Mouse (Mus musculus) heart, embryonic 11.5 days (tissue): ENCODE results near the gene Trim50. TPM values are rescaled to one million over a fixed set of nuclear protein-coding genes. Genes with fewer than 3 reads are reported as not detected.

Experiments used
- ATAC-seq: fragments of 200-750 bp; cut with Nextera tagmentation; replicated peaks from 2 replicates; pipeline ENCODE4 v1.8.0; 2017; ENCODE audit warnings: moderate library complexity; ENCODE audit not compliant: insufficient number of reproducible peaks, low FRiP score, low TSS enrichment
- H3K27ac ChIP-seq: fragments of 300-500 bp; sonication (generic); 2 replicates; pipeline ENCODE4 v1.5.1; 2014; ENCODE audit warnings: mild to moderate bottlenecking, low read depth, low read length
- H3K27me3 ChIP-seq: fragments of 300-500 bp; sonication (generic); 2 replicates; pipeline ENCODE4 v1.6.1; 2014; ENCODE audit warnings: mild to moderate bottlenecking, low read length, mixed read lengths; ENCODE audit not compliant: control insufficient read depth, insufficient read depth
- H3K36me3 ChIP-seq: fragments of 300-500 bp; sonication (generic); 2 replicates; pipeline ENCODE4 v1.6.1; 2014; ENCODE audit warnings: mild to moderate bottlenecking, low read length, moderate library complexity, mixed read lengths; ENCODE audit not compliant: control insufficient read depth, insufficient read depth
- H3K4me1 ChIP-seq: fragments of 300-500 bp; sonication (generic); 2 replicates; pipeline ENCODE4 v1.6.1; 2014; ENCODE audit warnings: low read length; ENCODE audit not compliant: control insufficient read depth, insufficient read depth
- H3K4me2 ChIP-seq: fragments of 300-500 bp; sonication (generic); 2 replicates; pipeline ENCODE4 v1.6.1; 2014; ENCODE audit warnings: mild to moderate bottlenecking, moderate library complexity
- H3K4me3 ChIP-seq: fragments of 300-500 bp; sonication (generic); 2 replicates; pipeline ENCODE4 v1.5.1; 2014; ENCODE audit warnings: low read depth, low read length
- H3K9ac ChIP-seq: fragments of 300-500 bp; sonication (generic); 2 replicates; pipeline ENCODE4 v1.6.1; 2014; ENCODE audit warnings: mild to moderate bottlenecking, low read depth, low read length, moderate library complexity
- H3K9me3 ChIP-seq: fragments of 300-500 bp; sonication (generic); replicated peaks from 2 replicates; pipeline ENCODE4 v1.6.1; 2016; ENCODE audit warnings: low read length; ENCODE audit not compliant: control insufficient read depth
- WGBS: fragments of 180-500 bp; shearing (Covaris S2); extraction: QIAGEN DNeasy Blood & Tissue Kit; methylation state at CpG from one replicate; pipeline ENCODE4 v1.1.7; 2014; ENCODE audit not compliant: insufficient replicate concordance; 5-methylcytosine and 5-hydroxymethylcytosine counted together
- polyA plus RNA-seq: library from polyadenylated mRNA; unstranded; fragments of >200 nt; fragmentation: Nextera tagmentation; extraction: Ambion mirVana; gene quantifications from 2 replicates; pipeline ENCODE4 v1.2.1, GENCODE M21; 2014

Trim50 gene
- polyA plus RNA-seq, 1 experiment from 2014 or later: not detected

DNA sequence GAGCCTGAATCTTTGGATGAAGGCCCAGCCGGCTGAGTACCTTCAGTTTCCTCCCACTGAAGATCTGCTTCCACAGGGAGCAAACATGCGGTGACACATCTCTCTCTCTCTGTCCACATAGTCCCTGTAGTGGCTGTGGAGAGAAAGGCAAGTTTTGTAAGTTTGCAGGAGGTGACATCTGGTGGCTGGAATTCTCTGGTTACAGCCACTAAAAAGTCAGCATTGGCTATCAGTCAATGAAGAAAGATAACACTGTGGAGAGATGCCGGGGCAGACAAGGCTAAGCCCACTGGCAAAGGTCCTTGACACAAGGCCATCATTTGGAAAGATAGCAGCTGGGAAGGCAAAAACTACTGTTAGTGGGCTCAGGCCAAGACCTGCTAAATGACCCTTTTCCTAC lies 15.5 kb upstream of the Trim50 start:
- H3K9ac ChIP-seq: no peak overlapping the region
- H3K4me1 ChIP-seq: no peaks in the 10 kb centered on the region
- no peak overlapping the region for H3K4me2 ChIP-seq
- no peaks in the 10 kb centered on the region for H3K36me3 ChIP-seq
- no peaks in the 10 kb centered on the region for H3K9me3 ChIP-seq
- H3K4me3 ChIP-seq: no peak overlapping the region
- H3K27me3 ChIP-seq: no peaks in the 10 kb centered on the region
- no peak overlapping the region for H3K27ac ChIP-seq
- WGBS: 30% methylated on average over 3 of the region's 3 CpGs
- no peak for ATAC-seq

DNA sequence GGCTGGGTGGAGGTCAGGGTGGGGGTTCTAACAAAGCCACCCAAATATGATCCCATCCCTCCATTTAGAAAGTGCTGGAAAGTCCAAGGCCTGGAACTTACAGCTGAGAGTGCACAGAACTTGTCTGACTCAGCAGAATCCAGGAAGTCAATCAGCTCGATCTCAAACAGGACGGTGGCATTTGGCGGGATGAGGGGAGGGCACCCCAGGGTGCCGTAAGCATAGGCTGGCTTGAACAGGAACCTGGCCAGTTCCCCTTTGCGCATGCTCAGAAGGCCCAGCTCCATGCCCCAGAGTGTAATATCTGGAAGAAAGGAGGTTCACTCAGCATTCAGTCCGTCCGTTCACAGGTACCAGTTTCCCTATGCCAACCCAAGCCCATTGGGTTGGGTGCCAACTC lies 7.1 kb upstream of the Trim50 start:
- ATAC-seq: no peak

DNA sequence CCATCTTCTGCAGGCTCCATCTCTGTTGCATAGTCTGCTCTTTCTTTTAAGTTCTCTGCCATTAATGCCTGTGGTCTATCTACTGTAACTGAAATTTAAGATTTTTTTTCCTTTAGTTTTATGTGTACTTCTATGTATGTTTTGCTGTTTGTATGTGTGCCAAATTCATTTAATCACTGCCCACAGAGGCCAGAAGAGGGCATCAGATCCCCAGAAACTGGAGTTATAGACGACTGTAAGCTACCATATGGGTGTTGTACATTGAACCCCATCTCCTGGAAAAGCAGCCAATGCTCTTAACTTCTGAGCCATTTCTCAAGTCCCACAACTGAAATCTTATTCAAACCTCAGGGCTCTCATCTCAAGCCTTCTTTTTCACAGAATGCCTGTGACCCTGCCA lies 6.7 kb upstream of the Trim50 start:
- Histone ChIP-seq H3K4me2 (no peak overlapping the region), H3K9me3 (no peaks in the 10 kb centered on the region), H3K9ac (no peak overlapping the region), H3K36me3 (no peaks in the 10 kb centered on the region), H3K4me1 (no peaks in the 10 kb centered on the region), H3K4me3 (no peak overlapping the region), H3K27me3 (no peaks in the 10 kb centered on the region), H3K27ac (no peak overlapping the region)
- ATAC-seq: no peak
- 39% methylated on average over 1 of the region's 1 CpGs for WGBS

More for the DNA sequence above, 7.1 kb upstream of the Trim50 start:
- Histone ChIP-seq H3K4me3 (no peak overlapping the region), H3K27ac (no peak overlapping the region), H3K27me3 (no peaks in the 10 kb centered on the region), H3K36me3 (no peaks in the 10 kb centered on the region), H3K4me2 (no peak overlapping the region), H3K4me1 (no peaks in the 10 kb centered on the region), H3K9me3 (no peaks in the 10 kb centered on the region), H3K9ac (no peak overlapping the region)
- 67% methylated on average over 7 of the region's 7 CpGs for WGBS

DNA sequence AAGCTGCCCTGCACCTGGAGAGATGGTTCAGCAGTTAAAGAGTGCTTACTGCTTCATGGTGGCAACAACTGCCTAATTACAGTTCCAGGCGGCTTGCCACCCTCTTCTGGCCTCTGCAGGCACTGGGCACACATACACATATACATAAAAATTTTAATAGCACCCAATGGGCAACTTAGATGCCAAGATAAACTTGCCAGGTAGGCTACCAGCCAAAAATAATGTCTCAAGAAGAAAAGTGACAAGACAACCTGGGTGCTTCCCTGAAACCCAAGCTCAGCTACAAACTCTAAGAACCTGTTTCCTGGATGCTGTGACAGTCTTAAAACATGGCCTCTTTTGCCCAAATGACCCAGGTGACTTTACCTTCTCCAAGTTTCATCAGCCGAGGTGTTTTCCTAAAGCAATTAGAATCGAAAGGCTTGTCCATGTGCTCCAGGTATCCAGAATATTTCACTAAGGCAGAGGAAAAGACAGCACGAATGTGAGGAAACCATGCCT lies 5.5 kb upstream of the Trim50 start:
- WGBS: 65% methylated on average over 4 of the region's 4 CpGs
- Histone ChIP-seq H3K4me2 (no peak overlapping the region), H3K36me3 (no peaks in the 10 kb centered on the region), H3K9ac (no peak overlapping the region), H3K9me3 (no peaks in the 10 kb centered on the region), H3K4me1 (no peaks in the 10 kb centered on the region), H3K27ac (no peak overlapping the region), H3K4me3 (no peak overlapping the region), H3K27me3 (0 out of 2 replicates have a peak, but pooled peaks cover 2% of the 10 kb centered on the region)
- ATAC-seq: no peak

DNA sequence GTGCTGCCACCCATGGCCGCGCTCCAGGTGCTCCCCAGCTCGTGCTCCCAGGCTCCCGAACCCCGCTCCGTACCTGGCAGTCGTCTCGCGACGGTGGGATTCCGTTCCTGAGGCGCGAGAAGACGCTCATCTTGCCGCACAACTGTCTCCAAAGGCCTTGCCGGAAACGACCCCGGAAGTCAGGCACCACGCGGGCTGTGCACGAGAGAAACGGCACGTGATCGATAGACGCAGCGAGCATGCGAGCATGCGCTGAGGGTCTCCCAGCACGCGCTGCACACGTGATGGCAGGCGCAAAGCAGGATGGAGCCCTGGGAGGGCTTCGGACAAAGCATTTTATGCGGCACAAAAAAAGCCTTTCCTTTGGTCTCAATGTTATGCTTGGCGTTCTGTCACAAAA lies 3.2 kb upstream of the Trim50 start, which contains the start of gene Fkbp6:
Fkbp6 (minus strand) TSS at position 183 of the 400 bp plus-strand sequence.
- no peak for ATAC-seq
- Histone ChIP-seq H3K9ac (no peak within 1 kb of the TSS), H3K4me3 (no peak within 1 kb of the TSS), H3K9me3 (no peaks in the 10 kb centered on the region), H3K36me3 (no peaks in the 10 kb centered on the region), H3K4me1 (no peaks in the 10 kb centered on the region), H3K27me3 (peaks cover 17% of the 10 kb centered on the region), H3K27ac (no peak within 1 kb of the TSS), H3K4me2 (no peak within 1 kb of the TSS)
- 83% methylated on average over 35 of the region's 35 CpGs for WGBS

DNA sequence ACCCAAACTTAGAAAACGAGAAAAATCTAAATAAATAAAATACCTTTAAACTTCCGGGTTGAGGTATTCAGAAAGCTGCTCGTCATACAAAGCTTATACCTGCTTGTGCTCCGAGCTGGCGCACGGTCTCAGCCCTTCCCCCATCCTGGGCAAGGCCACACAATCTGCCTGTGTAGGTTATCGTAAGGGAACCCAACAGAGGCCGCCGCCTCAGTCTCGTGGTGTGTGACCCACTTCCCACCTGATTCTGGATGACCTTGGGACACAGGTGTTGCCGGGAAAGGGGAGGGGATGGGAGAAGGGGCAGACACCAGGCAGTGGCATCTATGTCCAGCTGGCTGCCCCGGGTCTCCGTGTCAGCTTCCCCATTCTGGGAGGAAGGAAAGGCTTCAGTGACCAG lies 1.5 kb upstream of the Trim50 start:
- peaks cover 17% of the 10 kb centered on the region for H3K27me3 ChIP-seq
- H3K36me3 ChIP-seq: no peaks in the 10 kb centered on the region
- H3K27ac ChIP-seq: no peak overlapping the region
- no peak overlapping the region for H3K4me2 ChIP-seq
- H3K4me3 ChIP-seq: no peak overlapping the region
- H3K9me3 ChIP-seq: no peaks in the 10 kb centered on the region
- H3K9ac ChIP-seq: no peak overlapping the region
- no peak for ATAC-seq
- H3K4me1 ChIP-seq: no peaks in the 10 kb centered on the region
- 86% methylated on average over 13 of the region's 13 CpGs for WGBS

DNA sequence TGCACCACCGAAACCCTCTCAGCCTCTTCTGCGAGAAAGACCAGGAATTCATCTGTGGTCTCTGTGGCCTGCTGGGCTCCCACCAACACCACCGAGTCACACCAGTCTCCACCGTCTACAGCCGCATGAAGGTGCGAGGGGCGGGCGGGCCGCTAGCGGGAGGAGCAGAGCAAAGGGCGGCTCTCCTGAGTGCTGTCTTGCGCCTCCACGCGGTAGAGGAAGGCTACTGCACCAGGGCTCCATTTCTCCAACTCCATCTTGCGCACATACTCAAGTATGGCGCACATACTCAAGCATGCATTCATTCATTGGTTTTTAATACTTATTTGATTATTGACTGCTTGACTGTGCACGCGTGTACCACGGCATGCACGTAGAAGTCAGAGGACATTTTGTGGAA lies 469 bp downstream of the Trim50 start:
- Histone ChIP-seq H3K4me3 (no peak overlapping the region), H3K27ac (no peak overlapping the region), H3K9ac (no peak overlapping the region), H3K36me3 (no peaks in the 10 kb centered on the region), H3K4me2 (no peak overlapping the region), H3K4me1 (no peaks in the 10 kb centered on the region), H3K9me3 (0 out of 2 replicates have a peak, but pooled peaks cover 4% of the 10 kb centered on the region), H3K27me3 (peaks cover 17% of the 10 kb centered on the region)
- no peak for ATAC-seq
- 17% methylated on average over 20 of the region's 20 CpGs for WGBS

DNA sequence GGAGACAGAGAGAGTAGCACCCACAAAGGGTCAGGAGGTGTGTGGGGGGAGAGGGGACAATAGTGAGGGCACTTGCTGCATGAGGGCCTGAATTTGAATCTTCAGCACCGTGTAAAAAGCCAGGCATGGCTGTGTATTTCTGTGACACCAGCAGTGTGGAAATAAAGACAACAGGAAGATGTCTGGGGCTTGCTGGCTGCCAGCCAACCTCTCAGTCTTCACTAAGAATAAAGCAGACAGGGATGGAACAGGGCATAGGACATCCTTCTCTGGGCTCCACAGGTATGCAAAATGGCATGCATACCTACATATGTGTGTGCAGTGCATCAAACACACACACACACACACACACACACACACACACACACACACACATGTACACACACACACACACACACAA lies 3.0 kb downstream of the Trim50 start:
- no peaks in the 10 kb centered on the region for H3K36me3 ChIP-seq
- no peak overlapping the region for H3K27ac ChIP-seq
- no peak; the same call in 1 of the 2 replicates for ATAC-seq
- H3K4me1 ChIP-seq: no peaks in the 10 kb centered on the region
- peaks cover 17% of the 10 kb centered on the region for H3K27me3 ChIP-seq
- H3K9me3 ChIP-seq: 0 out of 2 replicates have a peak, but pooled peaks cover 4% of the 10 kb centered on the region
- 41% methylated on average over 1 of the region's 1 CpGs for WGBS
- no peak overlapping the region for H3K4me3 ChIP-seq
- H3K9ac ChIP-seq: no peak overlapping the region
- H3K4me2 ChIP-seq: no peak overlapping the region

DNA sequence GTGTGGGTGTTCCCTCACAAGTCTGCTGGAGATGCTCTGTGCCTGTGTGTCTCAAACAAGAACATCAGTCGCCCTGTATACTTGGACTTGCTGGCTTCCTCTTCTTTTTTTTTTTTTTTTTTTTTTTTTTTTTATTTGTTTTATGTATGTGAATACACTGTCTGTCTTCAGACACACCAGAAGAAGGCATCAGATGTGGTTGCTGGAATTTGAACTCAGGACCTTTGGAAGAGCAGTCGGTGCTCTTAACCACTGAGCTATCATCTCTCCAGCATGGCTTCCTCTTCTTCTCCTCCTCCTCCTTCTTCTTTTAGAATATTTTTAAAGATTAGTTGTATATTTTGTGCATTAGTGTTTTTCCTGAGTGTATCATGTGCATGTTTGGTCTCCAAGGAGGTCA lies 4.5 kb downstream of the Trim50 start:
- no peaks in the 10 kb centered on the region for H3K4me1 ChIP-seq
- H3K9me3 ChIP-seq: 0 out of 2 replicates have a peak, but pooled peaks cover 4% of the 10 kb centered on the region
- no peak overlapping the region for H3K4me2 ChIP-seq
- WGBS: 76% methylated on average over 2 of the region's 2 CpGs
- H3K27ac ChIP-seq: no peak overlapping the region
- peaks cover 15% of the 10 kb centered on the region for H3K27me3 ChIP-seq
- H3K4me3 ChIP-seq: no peak overlapping the region
- no peaks in the 10 kb centered on the region for H3K36me3 ChIP-seq
- no peak overlapping the region for H3K9ac ChIP-seq
- no peak for ATAC-seq
